Mouse (Mus musculus) MEL (cell line): ENCODE data around the gene Gm45753. TPM values are rescaled to one million over a fixed set of nuclear protein-coding genes. Genes with fewer than 3 reads are reported as not detected.

Experiments used
- DNase-seq: peaks from one replicate; pipeline ENCODE4 v3.0.0; 2011; ENCODE audit warnings: low read depth, low spot score
- H3K27ac ChIP-seq: 2 replicates; pipeline ENCODE4 v1.5.1; 2012; ENCODE audit warnings: low read depth, mild to moderate bottlenecking, control low read depth, low read length, moderate library complexity; ENCODE audit not compliant: control insufficient read depth
- H3K27me3 ChIP-seq, 2 experiments: fragments of 150-350 bp in 1 of 2; sonication (generic) in 1 of 2; 2 replicates each; pipeline ENCODE4 v1.6.1; 2012; ENCODE audit warnings: low read length in 2 of 2, mild to moderate bottlenecking in 2 of 2, improper control_type of control experiment in 1 of 2, moderate library complexity in 1 of 2; ENCODE audit not compliant: insufficient read depth in 2 of 2, control insufficient read depth in 1 of 2
- H3K36me3 ChIP-seq, 2 experiments: 2 replicates each; pipeline ENCODE4 v1.6.1; 2012 to 2014; ENCODE audit warnings: low read length in 2 of 2, improper control_type of control experiment in 1 of 2, inconsistent platforms in 1 of 2, mild to moderate bottlenecking in 1 of 2; ENCODE audit not compliant: insufficient read depth in 2 of 2, control insufficient read depth in 1 of 2
- H3K4me1 ChIP-seq, 2 experiments: fragments of 150-350 bp in 1 of 2; sonication (generic) in 1 of 2; 2 replicates each; pipeline ENCODE4 v1.6.1; 2012; ENCODE audit warnings: low read length in 2 of 2, improper control_type of control experiment in 1 of 2, mild to moderate bottlenecking in 1 of 2; ENCODE audit not compliant: insufficient read depth in 2 of 2, control insufficient read depth in 1 of 2
- H3K4me3 ChIP-seq, 2 experiments: fragments of 150-350 bp in 1 of 2; sonication (generic) in 1 of 2; 2 replicates each; pipeline ENCODE4 v1.5.1; 2012; ENCODE audit warnings: low read depth in 2 of 2, low read length in 2 of 2, mild to moderate bottlenecking in 2 of 2, moderate library complexity in 2 of 2, control low read depth in 1 of 2, improper control_type of control experiment in 1 of 2; ENCODE audit not compliant: control insufficient read depth in 1 of 2, insufficient read depth in 1 of 2
- H3K79me2 ChIP-seq: 2 replicates; pipeline ENCODE4 v1.6.1; 2012; ENCODE audit warnings: mild to moderate bottlenecking, low read length, moderate library complexity; ENCODE audit not compliant: control insufficient read depth, poor library complexity, insufficient read depth
- H3K9ac ChIP-seq: 2 replicates; pipeline ENCODE4 v1.6.1; 2012; ENCODE audit warnings: low read depth, mild to moderate bottlenecking, control low read depth, low read length, moderate library complexity; ENCODE audit not compliant: control insufficient read depth, poor library complexity, severe bottlenecking
- H3K9me3 ChIP-seq: fragments of 150-350 bp; sonication (generic); replicated peaks from 2 replicates; pipeline ENCODE4 v1.6.1; 2012; ENCODE audit warnings: mild to moderate bottlenecking, low read length, improper control_type of control experiment, moderate library complexity; ENCODE audit not compliant: insufficient read depth
- CHD2 ChIP-seq: IDR thresholded peaks from 2 replicates; pipeline ENCODE4 v1.6.1; 2011; ENCODE audit warnings: low read length, improper control_type of control experiment
- CTCF ChIP-seq, 3 experiments: IDR thresholded peaks in 2 of 3; conservative IDR thresholded peaks in 1 of 3; 2 replicates each; pipeline ENCODE4 v1.5.1; 2011 to 2012; ENCODE audit warnings: low read length in 3 of 3, low read depth in 2 of 3, mild to moderate bottlenecking in 2 of 3, improper control_type of control experiment in 1 of 3, inconsistent platforms in 1 of 3, mixed read lengths in 1 of 3, moderate library complexity in 1 of 3; ENCODE audit not compliant: control insufficient read depth in 1 of 3, insufficient read depth in 1 of 3, poor library complexity in 1 of 3, severe bottlenecking in 1 of 3
- EP300 ChIP-seq, 2 experiments: IDR thresholded peaks; 2 replicates each; pipeline ENCODE4 v1.6.1; 2011; ENCODE audit warnings: improper control_type of control experiment in 2 of 2, low read length in 2 of 2, low read depth in 1 of 2, mild to moderate bottlenecking in 1 of 2
- ETS1 ChIP-seq: IDR thresholded peaks from 2 replicates; pipeline ENCODE4 v1.6.1; 2012; ENCODE audit warnings: low read depth, mild to moderate bottlenecking, inconsistent platforms, low read length, improper control_type of control experiment, moderate library complexity
- JUND ChIP-seq: IDR thresholded peaks from 2 replicates; pipeline ENCODE4 v1.6.1; 2011; ENCODE audit warnings: low read depth, mild to moderate bottlenecking, improper control_type of control experiment, low read length
- KAT2A ChIP-seq: conservative IDR thresholded peaks from 2 replicates; pipeline ENCODE4 v1.6.1; 2012; ENCODE audit warnings: low read depth, low read length, improper control_type of control experiment, inconsistent platforms
- MAFK ChIP-seq: IDR thresholded peaks from 2 replicates; pipeline ENCODE4 v1.6.1; 2011; ENCODE audit warnings: low read depth, mild to moderate bottlenecking, low read length, improper control_type of control experiment, borderline replicate concordance
- MAX ChIP-seq: IDR thresholded peaks from 2 replicates; pipeline ENCODE4 v1.6.1; 2011; ENCODE audit warnings: low read length, improper control_type of control experiment
- MEF2A ChIP-seq: IDR thresholded peaks from 2 replicates; pipeline ENCODE4 v1.6.1; 2014; ENCODE audit warnings: low read depth, mild to moderate bottlenecking, inconsistent platforms, low read length, improper control_type of control experiment; ENCODE audit not compliant: poor library complexity, insufficient replicate concordance, severe bottlenecking; ENCODE audit errors: extremely low read depth
- MYB ChIP-seq: IDR thresholded peaks from 2 replicates; pipeline ENCODE4 v1.6.1; 2011; ENCODE audit warnings: mild to moderate bottlenecking, low read depth, low read length, improper control_type of control experiment
- NRF1 ChIP-seq: IDR thresholded peaks from 2 replicates; pipeline ENCODE4 v1.6.1; 2014; ENCODE audit warnings: low read depth, mild to moderate bottlenecking, inconsistent platforms, low read length, improper control_type of control experiment, moderate library complexity; ENCODE audit not compliant: poor library complexity, insufficient read depth, severe bottlenecking
- POLR2A ChIP-seq, 2 experiments: IDR thresholded peaks; 2 replicates each; pipeline ENCODE4 v1.6.1; 2011 to 2012; ENCODE audit warnings: low read length in 2 of 2, mild to moderate bottlenecking in 2 of 2, control low read depth in 1 of 2, improper control_type of control experiment in 1 of 2, low read depth in 1 of 2, moderate library complexity in 1 of 2; ENCODE audit not compliant: control insufficient read depth in 1 of 2, insufficient read depth in 1 of 2, poor library complexity in 1 of 2
- POLR2AphosphoS2 ChIP-seq: IDR thresholded peaks from 2 replicates; pipeline ENCODE4 v1.6.1; 2011; ENCODE audit warnings: low read length, improper control_type of control experiment
- RAD21 ChIP-seq: IDR thresholded peaks from 2 replicates; pipeline ENCODE4 v1.6.1; 2011; ENCODE audit warnings: mild to moderate bottlenecking, low read depth, low read length, improper control_type of control experiment
- RCOR1 ChIP-seq: IDR thresholded peaks from 2 replicates; pipeline ENCODE4 v1.6.1; 2012; ENCODE audit warnings: low read depth, mild to moderate bottlenecking, inconsistent platforms, low read length, improper control_type of control experiment
- SIN3A ChIP-seq: IDR thresholded peaks from 2 replicates; pipeline ENCODE4 v1.6.1; 2012; ENCODE audit warnings: low read length, improper control_type of control experiment, inconsistent platforms
- UBTF ChIP-seq: IDR thresholded peaks from 2 replicates; pipeline ENCODE4 v1.6.1; 2012; ENCODE audit warnings: low read depth, mild to moderate bottlenecking, inconsistent platforms, low read length, improper control_type of control experiment, moderate library complexity, borderline replicate concordance; ENCODE audit not compliant: insufficient read depth
- USF2 ChIP-seq, 2 experiments: IDR thresholded peaks; 2 replicates each; pipeline ENCODE4 v1.6.1; 2011 to 2012; ENCODE audit warnings: improper control_type of control experiment in 2 of 2, low read length in 2 of 2, borderline replicate concordance in 1 of 2, inconsistent platforms in 1 of 2, low read depth in 1 of 2, mild to moderate bottlenecking in 1 of 2; ENCODE audit not compliant: insufficient read depth in 1 of 2
- ZC3H11A ChIP-seq: IDR thresholded peaks from 2 replicates; pipeline ENCODE4 v1.6.1; 2012; ENCODE audit warnings: low read depth, mild to moderate bottlenecking, inconsistent platforms, low read length, improper control_type of control experiment
- ZMIZ1 ChIP-seq: IDR thresholded peaks from 2 replicates; pipeline ENCODE4 v1.6.1; 2012; ENCODE audit warnings: low read depth, mild to moderate bottlenecking, inconsistent platforms, low read length, improper control_type of control experiment, moderate library complexity
- ZNF384 ChIP-seq: IDR thresholded peaks from 2 replicates; pipeline ENCODE4 v1.6.1; 2012; ENCODE audit warnings: low read depth, mild to moderate bottlenecking, inconsistent platforms, low read length, improper control_type of control experiment
- polyA plus RNA-seq, 2 experiments: library from polyadenylated mRNA; stranded (reverse) in 1 of 2; unstranded in 1 of 2; fragments of >175 nt in 1 of 2; fragments of >200 nt in 1 of 2; gene quantifications; 2 replicates each; pipeline versions ENCODE4 v1.2.1 to v1.2.4; 2012; ENCODE audit warnings: low replicate concordance in 2 of 2, low read depth in 1 of 2; ENCODE audit not compliant: insufficient read length in 2 of 2, insufficient read depth in 1 of 2, missing spikeins in 1 of 2
- total RNA-seq: library from RNA; depleted of rRNA; stranded (reverse); fragments of 300-350 nt; gene quantifications from 2 replicates; pipeline ENCODE4 v1.2.3, GENCODE M21; 2012

Gene Gm45753
- total and polyA plus RNA-seq, 3 experiments: not detected

GRCm38 (mm10) chr8:45258421-45258820 is 49.8 kb downstream of the Gm45753 start:
- no peak for DNase-seq
- Histone ChIP-seq H3K9ac (no peak overlapping the region), H3K36me3 (no peaks in the 10 kb centered on the region), H3K79me2 (no peaks in the 10 kb centered on the region), H3K4me1 (no peaks in the 10 kb centered on the region), H3K27me3 (no peaks in the 10 kb centered on the region), H3K4me3 (no peak overlapping the region), H3K27ac (no peak overlapping the region), H3K9me3 (no peaks in the 10 kb centered on the region)
- TF ChIP-seq CTCF (IDR thresholded peaks at IDR 0.05 in 2 of 3, conservative IDR thresholded peaks at IDR 0.05 in 1 of 3; ENCODE audit: control insufficient read depth in 1 of 3, insufficient read depth in 1 of 3, low read depth in 2 of 3, low read length in 3 of 3, poor library complexity in 1 of 3, severe bottlenecking in 1 of 3) (no peak), RAD21 (no peak), ZNF384 (no peak), KAT2A (no peak), NRF1 (no peak), MYB (no peak), EP300 (IDR thresholded peaks at IDR 0.05; ENCODE audit: low read depth in 1 of 2, low read length in 2 of 2) (no peak), ZMIZ1 (no peak), SIN3A (no peak), UBTF (no peak), POLR2A (IDR thresholded peaks at IDR 0.05; ENCODE audit: control insufficient read depth in 1 of 2, insufficient read depth in 1 of 2, low read depth in 1 of 2, low read length in 2 of 2, poor library complexity in 1 of 2) (no peak), MAX (no peak), CHD2 (no peak), USF2 (IDR thresholded peaks at IDR 0.05; ENCODE audit: borderline replicate concordance in 1 of 2, insufficient read depth in 1 of 2, low read depth in 1 of 2, low read length in 2 of 2) (no peak), MAFK (no peak), JUND (no peak), ZC3H11A (no peak), POLR2AphosphoS2 (no peak), RCOR1 (no peak)

- H3K9me3 ChIP-seq: no peaks in the 10 kb centered on the region
- H3K27me3 ChIP-seq: no peaks in the 10 kb centered on the region
- no peak overlapping the region for H3K27ac ChIP-seq
- no peaks in the 10 kb centered on the region for H3K36me3 ChIP-seq
- DNase-seq: no peak
- H3K9ac ChIP-seq: no peak overlapping the region
- no peaks in the 10 kb centered on the region for H3K4me1 ChIP-seq
- no peaks in the 10 kb centered on the region for H3K79me2 ChIP-seq
- TF ChIP-seq MEF2A: no peak
- no peak for TF ChIP-seq MAFK
- TF ChIP-seq ETS1: no peak
- H3K4me3 ChIP-seq: no peak overlapping the region
These were observed 53.2 kb downstream of the Gm45753 start for GRCm38 (mm10) chr8:45255040-45255439.
